Mouse (Mus musculus) forebrain, embryonic 13.5 days (tissue): Measurements from ENCODE around the gene Pawr. TPM values are rescaled to one million over a fixed set of nuclear protein-coding genes. Genes with fewer than 3 reads are reported as not detected.
A peak's percentile ranks its signal among the peaks of the same experiment; 100 is the strongest.

Source experiments
- ATAC-seq: fragments of 200-750 bp; cut with Nextera tagmentation; 2 replicates; pipeline ENCODE4 v1.8.0; 2017
- H3K27ac ChIP-seq: fragments of 300-500 bp; sonication (generic); 2 replicates; pipeline ENCODE4 v1.5.1; 2015; ENCODE audit warnings: inconsistent platforms, mild to moderate bottlenecking, moderate library complexity
- H3K27me3 ChIP-seq: fragments of 300-500 bp; sonication (generic); 2 replicates; pipeline ENCODE4 v1.6.1; 2015; ENCODE audit warnings: mild to moderate bottlenecking, inconsistent platforms
- H3K36me3 ChIP-seq: fragments of 300-500 bp; sonication (generic); 2 replicates; pipeline ENCODE4 v1.6.1; 2015; ENCODE audit warnings: mild to moderate bottlenecking, inconsistent platforms; ENCODE audit not compliant: poor library complexity, severe bottlenecking
- H3K4me1 ChIP-seq: fragments of 300-500 bp; sonication (generic); 2 replicates; pipeline ENCODE4 v1.6.1; 2015; ENCODE audit warnings: inconsistent platforms
- H3K4me2 ChIP-seq: fragments of 300-500 bp; sonication (generic); 2 replicates; pipeline ENCODE4 v1.6.1; 2015; ENCODE audit warnings: inconsistent platforms, mild to moderate bottlenecking, moderate library complexity
- H3K4me3 ChIP-seq: fragments of 300-500 bp; sonication (generic); 2 replicates; pipeline ENCODE4 v1.5.1; 2015; ENCODE audit warnings: mild to moderate bottlenecking, inconsistent platforms
- H3K9ac ChIP-seq: fragments of 300-500 bp; sonication (generic); 2 replicates; pipeline ENCODE4 v1.6.1; 2015; ENCODE audit warnings: mild to moderate bottlenecking, inconsistent platforms
- H3K9me3 ChIP-seq: fragments of 300-500 bp; sonication (generic); replicated peaks from 2 replicates; pipeline ENCODE4 v1.6.1; 2016; ENCODE audit warnings: inconsistent platforms
- WGBS: fragments of 180-500 bp; shearing (Covaris S2); methylation state at CpG from one replicate; pipeline ENCODE4 v1.1.7; 2015; 5-methylcytosine and 5-hydroxymethylcytosine counted together
- polyA plus RNA-seq: library from polyadenylated mRNA; unstranded; fragments of >200 nt; fragmentation: Nextera tagmentation; extraction: Ambion mirVana; gene quantifications from 2 replicates; pipeline ENCODE4 v1.2.1, GENCODE M21; 2015

The Pawr gene
- 4.3 and 4.7 TPM in 2 replicates for polyA plus RNA-seq

- WGBS, result under 1% methylated on average over 48 of the region's 85 CpGs
- H3K9ac ChIP-seq, result peak within 1 kb of the TSS; percentile 78
- no peaks in the 10 kb centered on the region for H3K9me3 ChIP-seq
- peak within 1 kb of the TSS; percentile 94 for H3K4me2 ChIP-seq
- no peaks in the 10 kb centered on the region for H3K36me3 ChIP-seq
- H3K4me1 ChIP-seq, result peaks cover 13% of the 10 kb centered on the region; the same call in 1 of the 2 replicates
- peaks cover 26% of the 10 kb centered on the region for H3K27me3 ChIP-seq
- peak; percentile 90 for ATAC-seq
- H3K27ac ChIP-seq, result peak within 1 kb of the TSS; percentile 31; the same call in 1 of the 2 replicates
- peak within 1 kb of the TSS; percentile 78 for H3K4me3 ChIP-seq
Measured at GRCm38 (mm10) chr10:108331784-108332561, at the start of gene Pawr. TSS of gene Pawr (plus strand) at chr10:108332121.

- Histone ChIP-seq H3K9ac (no peak overlapping the region), H3K9me3 (no peaks in the 10 kb centered on the region), H3K4me2 (no peak overlapping the region), H3K4me1 (no peaks in the 10 kb centered on the region), H3K27me3 (no peaks in the 10 kb centered on the region), H3K36me3 (peaks cover 28% of the 10 kb centered on the region), H3K4me3 (no peak overlapping the region), H3K27ac (no peak overlapping the region)
- no peak for ATAC-seq
- 94% methylated on average over 6 of the region's 6 CpGs for WGBS
Measured at GRCm38 (mm10) chr10:108282351-108282750, 49.6 kb upstream of the Pawr start.

GRCm38 (mm10) chr10:108283418-108283817, 48.5 kb upstream of the Pawr start:
- WGBS, result 93% methylated on average over 2 of the region's 2 CpGs
- no peaks in the 10 kb centered on the region for H3K9me3 ChIP-seq
- no peaks in the 10 kb centered on the region for H3K4me1 ChIP-seq
- H3K9ac ChIP-seq, result no peak overlapping the region
- peaks cover 20% of the 10 kb centered on the region for H3K36me3 ChIP-seq
- no peak overlapping the region for H3K4me3 ChIP-seq
- no peaks in the 10 kb centered on the region for H3K27me3 ChIP-seq
- H3K27ac ChIP-seq, result no peak overlapping the region
- no peak for ATAC-seq
- H3K4me2 ChIP-seq, result no peak overlapping the region

- Histone ChIP-seq H3K4me2 (no peak overlapping the region), H3K27me3 (no peaks in the 10 kb centered on the region), H3K9me3 (no peaks in the 10 kb centered on the region), H3K4me1 (no peaks in the 10 kb centered on the region), H3K27ac (no peak overlapping the region), H3K36me3 (peaks cover 20% of the 10 kb centered on the region), H3K9ac (no peak overlapping the region), H3K4me3 (no peak overlapping the region)
- WGBS, result 89% methylated on average over 4 of the region's 4 CpGs
- ATAC-seq, result no peak
Measured at GRCm38 (mm10) chr10:108283837-108284236, 48.1 kb upstream of the Pawr start.

- 87% methylated on average over 4 of the region's 4 CpGs for WGBS
- no peaks in the 10 kb centered on the region for H3K4me1 ChIP-seq
- H3K27me3 ChIP-seq, result no peaks in the 10 kb centered on the region
- H3K4me2 ChIP-seq, result no peak overlapping the region
- no peak overlapping the region for H3K4me3 ChIP-seq
- no peak overlapping the region for H3K27ac ChIP-seq
- H3K9ac ChIP-seq, result no peak overlapping the region
- H3K9me3 ChIP-seq, result no peaks in the 10 kb centered on the region
- peaks cover 20% of the 10 kb centered on the region for H3K36me3 ChIP-seq
- ATAC-seq, result no peak
Measured at GRCm38 (mm10) chr10:108284445-108284844, 47.5 kb upstream of the Pawr start.

GRCm38 (mm10) chr10:108284977-108285376, 46.9 kb upstream of the Pawr start:
- Histone ChIP-seq H3K9ac (no peak overlapping the region), H3K27me3 (no peaks in the 10 kb centered on the region), H3K4me2 (no peak overlapping the region), H3K4me1 (no peaks in the 10 kb centered on the region), H3K27ac (no peak overlapping the region), H3K4me3 (no peak overlapping the region), H3K36me3 (peaks cover 16% of the 10 kb centered on the region), H3K9me3 (no peaks in the 10 kb centered on the region)
- ATAC-seq, result no peak
- WGBS, result 77% methylated on average over 5 of the region's 5 CpGs

- Histone ChIP-seq H3K27me3 (no peaks in the 10 kb centered on the region), H3K4me3 (no peak overlapping the region), H3K9me3 (no peaks in the 10 kb centered on the region), H3K4me1 (no peaks in the 10 kb centered on the region), H3K9ac (no peak overlapping the region), H3K36me3 (0 out of 2 replicates have a peak, but pooled peaks cover 6% of the 10 kb centered on the region), H3K27ac (no peak overlapping the region), H3K4me2 (no peak overlapping the region)
- 63% methylated on average over 11 of the region's 11 CpGs for WGBS
- ATAC-seq, result no peak
Measured at GRCm38 (mm10) chr10:108286658-108287437, 45.1 kb upstream of the Pawr start.

GRCm38 (mm10) chr10:108287438-108287801, 44.5 kb upstream of the Pawr start:
- Histone ChIP-seq H3K27ac (no peak overlapping the region), H3K36me3 (0 out of 2 replicates have a peak, but pooled peaks cover under 1% of the 10 kb centered on the region), H3K4me2 (no peak overlapping the region), H3K9me3 (no peaks in the 10 kb centered on the region), H3K4me1 (no peaks in the 10 kb centered on the region), H3K4me3 (no peak overlapping the region), H3K27me3 (no peaks in the 10 kb centered on the region), H3K9ac (no peak overlapping the region)
- ATAC-seq, result no peak
- WGBS, result 88% methylated on average over 4 of the region's 4 CpGs

- Histone ChIP-seq H3K27me3 (no peaks in the 10 kb centered on the region), H3K4me1 (no peaks in the 10 kb centered on the region), H3K9ac (no peak overlapping the region), H3K9me3 (no peaks in the 10 kb centered on the region), H3K4me3 (no peak overlapping the region), H3K36me3 (no peaks in the 10 kb centered on the region), H3K27ac (no peak overlapping the region), H3K4me2 (no peak overlapping the region)
- no peak for ATAC-seq
- 94% methylated on average over 13 of the region's 13 CpGs for WGBS
Measured at GRCm38 (mm10) chr10:108290046-108290445, 41.9 kb upstream of the Pawr start.

- ATAC-seq, result no peak
- 81% methylated on average over 12 of the region's 12 CpGs for WGBS
- no peak overlapping the region for H3K4me2 ChIP-seq
- H3K4me3 ChIP-seq, result no peak overlapping the region
- no peaks in the 10 kb centered on the region for H3K27me3 ChIP-seq
- no peaks in the 10 kb centered on the region for H3K36me3 ChIP-seq
- H3K27ac ChIP-seq, result no peak overlapping the region
- no peaks in the 10 kb centered on the region for H3K9me3 ChIP-seq
- no peaks in the 10 kb centered on the region for H3K4me1 ChIP-seq
- H3K9ac ChIP-seq, result no peak overlapping the region
Measured at GRCm38 (mm10) chr10:108291688-108292471, 40.0 kb upstream of the Pawr start.

GRCm38 (mm10) chr10:108292651-108293050, 39.3 kb upstream of the Pawr start:
- 81% methylated on average over 4 of the region's 4 CpGs for WGBS
- no peak overlapping the region for H3K4me2 ChIP-seq
- no peaks in the 10 kb centered on the region for H3K27me3 ChIP-seq
- no peak overlapping the region for H3K9ac ChIP-seq
- H3K36me3 ChIP-seq, result no peaks in the 10 kb centered on the region
- no peak for ATAC-seq
- no peaks in the 10 kb centered on the region for H3K9me3 ChIP-seq
- H3K27ac ChIP-seq, result no peak overlapping the region
- H3K4me1 ChIP-seq, result no peaks in the 10 kb centered on the region
- no peak overlapping the region for H3K4me3 ChIP-seq
